Mouse (Mus musculus): Measurements from ENCODE around the gene Sstr2. TPM values are rescaled to one million over a fixed set of nuclear protein-coding genes. Genes with fewer than 3 reads are reported as not detected.

Sstr2 gene
- polyA plus RNA-seq (2014; fragmentation: Nextera tagmentation; extraction: Ambion mirVana): 18.0 and 23.3 TPM in 2 replicates

- Histone ChIP-seq H3K4me1 (ENCODE audit: control insufficient read depth, insufficient read depth, low read length) (peaks cover 18% of the 10 kb centered on the region), H3K27me3 (ENCODE audit: control insufficient read depth, insufficient read depth, low read length) (peaks cover 18% of the 10 kb centered on the region; the same call in 1 of the 2 replicates), H3K36me3 (ENCODE audit: control insufficient read depth, insufficient read depth, low read length) (no peaks in the 10 kb centered on the region), H3K4me2 (ENCODE audit: low read length) (peak within 1 kb of the TSS; percentile 97), H3K9me3 (ENCODE audit: control insufficient read depth, low read length) (no peaks in the 10 kb centered on the region), H3K9ac (replicated peaks; ENCODE audit: low read length) (peak within 1 kb of the TSS; percentile 52), H3K27ac (replicated peaks; ENCODE audit: low read depth, low read length) (no peak within 1 kb of the TSS), H3K4me3 (replicated peaks; ENCODE audit: low read depth, low read length) (peak within 1 kb of the TSS; percentile 44)
- peak; percentile 90 for DNase-seq
- peak; percentile 43; the same call in 1 of the 2 replicates for ATAC-seq (ENCODE audit: low FRiP score, low TSS enrichment)
- WGBS: 1% methylated on average over 54 of the region's 54 CpGs
Observed at GRCm38 (mm10) chr11:113618672-113619419, at the start of gene Sstr2. TSS of gene Sstr2 (plus strand) at chr11:113619342.

- no peak for ATAC-seq (ENCODE audit: low FRiP score, low TSS enrichment)
- H3K36me3 ChIP-seq (ENCODE audit: control insufficient read depth, insufficient read depth, low read length): no peaks in the 10 kb centered on the region
Observed at GRCm38 (mm10) chr11:113571616-113572015, 47.5 kb upstream of the Sstr2 start.

GRCm38 (mm10) chr11:113572641-113573040 is 46.5 kb upstream of the Sstr2 start:
- H3K4me3 ChIP-seq (replicated peaks; ENCODE audit: low read depth, low read length): no peak overlapping the region
- H3K9me3 ChIP-seq (ENCODE audit: control insufficient read depth, low read length): no peaks in the 10 kb centered on the region
- no peak overlapping the region for H3K4me2 ChIP-seq (ENCODE audit: low read length)
- no peak overlapping the region for H3K9ac ChIP-seq (replicated peaks; ENCODE audit: low read length)
- WGBS: 37% methylated on average over 6 of the region's 6 CpGs
- H3K27me3 ChIP-seq (ENCODE audit: control insufficient read depth, insufficient read depth, low read length): no peaks in the 10 kb centered on the region
- ATAC-seq (ENCODE audit: low FRiP score, low TSS enrichment) (peak; percentile 60; the same call in 1 of the 2 replicates), DNase-seq (peak; percentile 74)
- no peaks in the 10 kb centered on the region for H3K36me3 ChIP-seq (ENCODE audit: control insufficient read depth, insufficient read depth, low read length)
- H3K4me1 ChIP-seq (ENCODE audit: control insufficient read depth, insufficient read depth, low read length): peaks cover 13% of the 10 kb centered on the region
- H3K27ac ChIP-seq (replicated peaks; ENCODE audit: low read depth, low read length): peak overlapping the region; percentile 64

More at GRCm38 (mm10) chr11:113571616-113572015, 47.5 kb upstream of the Sstr2 start:
- Histone ChIP-seq H3K27ac (replicated peaks; ENCODE audit: low read depth, low read length) (no peak overlapping the region), H3K4me1 (ENCODE audit: control insufficient read depth, insufficient read depth, low read length) (peaks cover 13% of the 10 kb centered on the region), H3K4me3 (replicated peaks; ENCODE audit: low read depth, low read length) (no peak overlapping the region), H3K9me3 (ENCODE audit: control insufficient read depth, low read length) (no peaks in the 10 kb centered on the region), H3K9ac (replicated peaks; ENCODE audit: low read length) (no peak overlapping the region), H3K4me2 (ENCODE audit: low read length) (no peak overlapping the region), H3K27me3 (ENCODE audit: control insufficient read depth, insufficient read depth, low read length) (no peaks in the 10 kb centered on the region)
- DNase-seq: no peak

GRCm38 (mm10) chr11:113577221-113577620 is 41.9 kb upstream of the Sstr2 start:
- H3K9me3 ChIP-seq (ENCODE audit: control insufficient read depth, low read length): no peaks in the 10 kb centered on the region
- WGBS: 87% methylated on average over 4 of the region's 4 CpGs
- ATAC-seq (ENCODE audit: low FRiP score, low TSS enrichment): no peak

GRCm38 (mm10) chr11:113583879-113584661 is 35.1 kb upstream of the Sstr2 start:
- Histone ChIP-seq H3K4me3 (replicated peaks; ENCODE audit: low read depth, low read length) (no peak overlapping the region), H3K4me2 (ENCODE audit: low read length) (no peak overlapping the region), H3K36me3 (ENCODE audit: control insufficient read depth, insufficient read depth, low read length) (no peaks in the 10 kb centered on the region), H3K27ac (replicated peaks; ENCODE audit: low read depth, low read length) (peak overlapping the region; percentile 20), H3K27me3 (ENCODE audit: control insufficient read depth, insufficient read depth, low read length) (no peaks in the 10 kb centered on the region), H3K9me3 (ENCODE audit: control insufficient read depth, low read length) (no peaks in the 10 kb centered on the region), H3K4me1 (ENCODE audit: control insufficient read depth, insufficient read depth, low read length) (peaks cover 12% of the 10 kb centered on the region), H3K9ac (replicated peaks; ENCODE audit: low read length) (no peak overlapping the region)
- ATAC-seq (ENCODE audit: low FRiP score, low TSS enrichment) (peak; percentile 20; the same call in 1 of the 2 replicates), DNase-seq (peak; percentile 51)
- 25% methylated on average over 11 of the region's 11 CpGs for WGBS

More at GRCm38 (mm10) chr11:113577221-113577620, 41.9 kb upstream of the Sstr2 start:
- H3K27me3 ChIP-seq (ENCODE audit: control insufficient read depth, insufficient read depth, low read length): no peaks in the 10 kb centered on the region
- H3K9ac ChIP-seq (replicated peaks; ENCODE audit: low read length): no peak overlapping the region
- H3K4me1 ChIP-seq (ENCODE audit: control insufficient read depth, insufficient read depth, low read length): peaks cover 12% of the 10 kb centered on the region
- H3K4me2 ChIP-seq (ENCODE audit: low read length): no peak overlapping the region
- no peaks in the 10 kb centered on the region for H3K36me3 ChIP-seq (ENCODE audit: control insufficient read depth, insufficient read depth, low read length)
- DNase-seq: no peak
- H3K27ac ChIP-seq (replicated peaks; ENCODE audit: low read depth, low read length): no peak overlapping the region
- no peak overlapping the region for H3K4me3 ChIP-seq (replicated peaks; ENCODE audit: low read depth, low read length)

- DNase-seq (no peak), ATAC-seq (ENCODE audit: low FRiP score, low TSS enrichment) (no peak)
- Histone ChIP-seq H3K27me3 (ENCODE audit: control insufficient read depth, insufficient read depth, low read length) (no peaks in the 10 kb centered on the region), H3K4me1 (ENCODE audit: control insufficient read depth, insufficient read depth, low read length) (peaks cover 12% of the 10 kb centered on the region), H3K27ac (replicated peaks; ENCODE audit: low read depth, low read length) (no peak overlapping the region), H3K36me3 (ENCODE audit: control insufficient read depth, insufficient read depth, low read length) (no peaks in the 10 kb centered on the region), H3K9me3 (ENCODE audit: control insufficient read depth, low read length) (no peaks in the 10 kb centered on the region), H3K9ac (replicated peaks; ENCODE audit: low read length) (no peak overlapping the region), H3K4me2 (ENCODE audit: low read length) (no peak overlapping the region), H3K4me3 (replicated peaks; ENCODE audit: low read depth, low read length) (no peak overlapping the region)
- 27% methylated on average over 6 of the region's 6 CpGs for WGBS
Observed at GRCm38 (mm10) chr11:113586423-113586822, 32.7 kb upstream of the Sstr2 start.

- no peak overlapping the region for H3K27ac ChIP-seq (replicated peaks; ENCODE audit: low read depth, low read length)
- no peak overlapping the region for H3K4me2 ChIP-seq (ENCODE audit: low read length)
- DNase-seq (no peak), ATAC-seq (ENCODE audit: low FRiP score, low TSS enrichment) (no peak)
- no peaks in the 10 kb centered on the region for H3K9me3 ChIP-seq (ENCODE audit: control insufficient read depth, low read length)
- H3K4me3 ChIP-seq (replicated peaks; ENCODE audit: low read depth, low read length): no peak overlapping the region
- 71% methylated on average over 3 of the region's 3 CpGs for WGBS
- H3K36me3 ChIP-seq (ENCODE audit: control insufficient read depth, insufficient read depth, low read length): no peaks in the 10 kb centered on the region
- no peak overlapping the region for H3K9ac ChIP-seq (replicated peaks; ENCODE audit: low read length)
- peaks cover 8% of the 10 kb centered on the region; the same call in 1 of the 2 replicates for H3K4me1 ChIP-seq (ENCODE audit: control insufficient read depth, insufficient read depth, low read length)
- no peaks in the 10 kb centered on the region for H3K27me3 ChIP-seq (ENCODE audit: control insufficient read depth, insufficient read depth, low read length)
Observed at GRCm38 (mm10) chr11:113588936-113589335, 30.2 kb upstream of the Sstr2 start.

- no peaks in the 10 kb centered on the region for H3K27me3 ChIP-seq (ENCODE audit: control insufficient read depth, insufficient read depth, low read length)
- no peaks in the 10 kb centered on the region for H3K36me3 ChIP-seq (ENCODE audit: control insufficient read depth, insufficient read depth, low read length)
- no peaks in the 10 kb centered on the region for H3K4me1 ChIP-seq (ENCODE audit: control insufficient read depth, insufficient read depth, low read length)
- DNase-seq (no peak), ATAC-seq (ENCODE audit: low FRiP score, low TSS enrichment) (no peak)
- 85% methylated on average over 5 of the region's 5 CpGs for WGBS
- no peak overlapping the region for H3K9ac ChIP-seq (replicated peaks; ENCODE audit: low read length)
- H3K9me3 ChIP-seq (ENCODE audit: control insufficient read depth, low read length): no peaks in the 10 kb centered on the region
- no peak overlapping the region for H3K27ac ChIP-seq (replicated peaks; ENCODE audit: low read depth, low read length)
- no peak overlapping the region for H3K4me3 ChIP-seq (replicated peaks; ENCODE audit: low read depth, low read length)
- no peak overlapping the region for H3K4me2 ChIP-seq (ENCODE audit: low read length)
Observed at GRCm38 (mm10) chr11:113595144-113595543, 24.0 kb upstream of the Sstr2 start.
